Comparison of ENCODE assay signal across 13 mouse cellular contexts in the genomic region with DNA sequence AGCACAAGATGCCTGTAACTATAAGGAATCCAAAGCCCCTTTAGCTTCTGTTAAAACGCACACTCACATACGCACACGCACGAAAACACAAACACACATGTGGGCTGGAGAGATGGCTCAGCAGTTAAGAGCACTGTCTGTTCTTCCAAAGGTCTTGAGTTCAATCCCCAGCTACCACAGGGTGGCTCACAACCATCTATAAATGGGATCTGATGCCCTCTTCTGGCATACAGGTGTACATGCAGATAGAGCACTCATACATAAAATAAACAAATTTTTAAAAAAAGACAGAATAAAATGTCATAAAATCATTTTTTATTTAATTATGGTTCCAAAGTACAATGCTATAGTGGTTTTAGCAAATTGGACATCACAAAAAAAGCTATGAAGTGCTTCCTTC. TPM values are rescaled to one million over a fixed set of nuclear protein-coding genes. Genes with fewer than 3 reads are reported as not detected.
A peak's percentile ranks its signal among the peaks of the same experiment; 100 is the strongest.
DNase-seq lines count a peak whose midpoint lies in the region; ATAC-seq and TF ChIP-seq lines count a peak whose summit lies in the region.
"Had no signal": no experiment of that assay in that cellular context is flagged by ENCODE, and none has a peak within 500 bp of the region (broad histone marks: within the 10 kb centered on the region; RNA-seq: fewer than 3 reads in every experiment).

No protein-coding gene starts in this region.

- ATAC-seq in heart, postnatal 0 days (ENCODE audit: insufficient read depth, low read depth) = no peak
- ATAC-seq in heart, embryonic 12.5 days (ENCODE audit: insufficient number of reproducible peaks, low FRiP score) = no peak
- no peak for ATAC-seq in lung, postnatal 0 days
- no peak for ATAC-seq in neural tube, embryonic 15.5 days (ENCODE audit: low FRiP score)
- no peak for ATAC-seq in erythroblast, adult 5-6 weeks (replicated peaks; ENCODE audit: low FRiP score, poor library complexity, severe bottlenecking)

- no peaks in the 10 kb centered on the region for H3K4me1 ChIP-seq in heart, postnatal 0 days (ENCODE audit: control insufficient read depth, insufficient read depth)
- H3K4me1 ChIP-seq in heart, embryonic 12.5 days (replicated peaks) = peaks cover under 1% of the 10 kb centered on the region; the same call in 1 of the 2 replicates
- no peaks in the 10 kb centered on the region for H3K4me1 ChIP-seq in lung, postnatal 0 days (ENCODE audit: insufficient read depth, low read depth, low read length)
- H3K4me1 ChIP-seq in small intestine, adult 2 months (ENCODE audit: control insufficient read depth, insufficient read depth, insufficient read length, low read length) = peaks cover 5% of the 10 kb centered on the region; the same call in 1 of the 2 replicates
- H3K4me1 ChIP-seq in neural tube, embryonic 15.5 days = peaks cover 8% of the 10 kb centered on the region

- H3K9me3 ChIP-seq in heart, postnatal 0 days (replicated peaks; ENCODE audit: control insufficient read depth, low read length) = no peaks in the 10 kb centered on the region
- H3K9me3 ChIP-seq in heart, embryonic 12.5 days (replicated peaks) = no peaks in the 10 kb centered on the region
- H3K9me3 ChIP-seq in lung, postnatal 0 days (ENCODE audit: low read length) = no peaks in the 10 kb centered on the region
- H3K9me3 ChIP-seq in neural tube, embryonic 15.5 days (replicated peaks) = no peaks in the 10 kb centered on the region
- H3K9me3 ChIP-seq: hindbrain, embryonic 15.5 days had no signal

- H3K27ac ChIP-seq in heart, postnatal 0 days (ENCODE audit: low read depth) = no peak overlapping the region
- no peak overlapping the region for H3K27ac ChIP-seq in heart, embryonic 12.5 days (ENCODE audit: poor library complexity, severe bottlenecking)
- no peak overlapping the region for H3K27ac ChIP-seq in lung, postnatal 0 days (ENCODE audit: low read length)
- no peak overlapping the region for H3K27ac ChIP-seq in small intestine, adult 2 months (ENCODE audit: insufficient read depth, low read depth, low read length)
- H3K27ac ChIP-seq in neural tube, embryonic 15.5 days (replicated peaks) = no peak overlapping the region

- no peak overlapping the region for H3K4me3 ChIP-seq in heart, postnatal 0 days (ENCODE audit: low read depth, low read length)
- H3K4me3 ChIP-seq in heart, embryonic 12.5 days = no peak overlapping the region
- no peak overlapping the region for H3K4me3 ChIP-seq in lung, postnatal 0 days (ENCODE audit: low read depth, low read length)
- H3K4me3 ChIP-seq in small intestine, adult 2 months (ENCODE audit: low read depth, low read length) = no peak overlapping the region
- no peak overlapping the region for H3K4me3 ChIP-seq in neural tube, embryonic 15.5 days (replicated peaks)
- H3K4me3 ChIP-seq: hindbrain, embryonic 15.5 days had no signal

- TF ChIP-seq CTCF in heart, postnatal 0 days (IDR thresholded peaks at IDR 0.05; ENCODE audit: low read depth) = peak; percentile 30
- TF ChIP-seq CTCF in lung, postnatal 0 days (IDR thresholded peaks at IDR 0.05) = peak; percentile 56
- peak; percentile 9; the same call in 1 of the 2 replicates for TF ChIP-seq CTCF in small intestine, adult 2 months (IDR thresholded peaks at IDR 0.05; ENCODE audit: extremely low read depth, insufficient read length, insufficient replicate concordance, low read depth, low read length)

- H3K36me3 ChIP-seq in heart, postnatal 0 days (replicated peaks; ENCODE audit: control insufficient read depth, insufficient read depth, low read length) = no peaks in the 10 kb centered on the region
- H3K36me3 ChIP-seq in heart, embryonic 12.5 days = no peaks in the 10 kb centered on the region
- no peaks in the 10 kb centered on the region for H3K36me3 ChIP-seq in lung, postnatal 0 days (ENCODE audit: insufficient read depth, low read length)
- H3K36me3 ChIP-seq in small intestine, adult 2 months (ENCODE audit: control insufficient read depth, insufficient read depth, low read length) = no peaks in the 10 kb centered on the region
- no peaks in the 10 kb centered on the region for H3K36me3 ChIP-seq in neural tube, embryonic 15.5 days
- H3K36me3 ChIP-seq: hindbrain, embryonic 15.5 days had no signal

- H3K9ac ChIP-seq in heart, postnatal 0 days (replicated peaks; ENCODE audit: low read depth, low read length) = no peak overlapping the region
- H3K9ac ChIP-seq in heart, embryonic 12.5 days = no peak overlapping the region
- H3K9ac ChIP-seq in lung, postnatal 0 days (replicated peaks; ENCODE audit: low read depth) = no peak overlapping the region
- H3K9ac ChIP-seq in neural tube, embryonic 15.5 days (replicated peaks) = no peak overlapping the region
- H3K9ac ChIP-seq: hindbrain, embryonic 15.5 days had no signal

- 87% methylated on average over 4 of the region's 4 CpGs for WGBS in heart, postnatal 0 days
- WGBS in heart, embryonic 12.5 days = 85% methylated on average over 4 of the region's 4 CpGs
- 95% methylated on average over 4 of the region's 4 CpGs for WGBS in lung, postnatal 0 days
- 98% methylated on average over 4 of the region's 4 CpGs for WGBS in small intestine, adult 2 months
- 96% methylated on average over 4 of the region's 4 CpGs for WGBS in neural tube, embryonic 15.5 days

- TF ChIP-seq POLR2A in small intestine, adult 2 months (IDR thresholded peaks at IDR 0.05; ENCODE audit: low read depth, low read length) = no peak

- DNase-seq in heart, postnatal 0 days (ENCODE audit: low spot score) = no peak
- DNase-seq in lung, postnatal 0 days (ENCODE audit: low spot score) = no peak
- no peak for DNase-seq in lung, postnatal 4 days
- peak; percentile 72 for DNase-seq in ES-CJ7 (ENCODE audit: low read depth, low spot score)
- DNase-seq: cerebellum, adult 2 months; kidney, postnatal 10 days; lung, adult 18-20 months; thymus, adult 2 months had no signal

- H3K4me2 ChIP-seq in heart, postnatal 0 days (ENCODE audit: low read depth, low read length) = no peak overlapping the region
- no peak overlapping the region for H3K4me2 ChIP-seq in heart, embryonic 12.5 days
- H3K4me2 ChIP-seq in lung, postnatal 0 days (replicated peaks; ENCODE audit: low read depth, low read length) = no peak overlapping the region
- no peak overlapping the region for H3K4me2 ChIP-seq in neural tube, embryonic 15.5 days
- H3K4me2 ChIP-seq: hindbrain, embryonic 15.5 days had no signal

- H3K27me3 ChIP-seq in heart, postnatal 0 days (ENCODE audit: control insufficient read depth, insufficient read depth, low read length) = no peaks in the 10 kb centered on the region
- H3K27me3 ChIP-seq in heart, embryonic 12.5 days (replicated peaks) = no peaks in the 10 kb centered on the region
- H3K27me3 ChIP-seq in lung, postnatal 0 days (replicated peaks; ENCODE audit: insufficient read depth, low read length) = no peaks in the 10 kb centered on the region
- no peaks in the 10 kb centered on the region for H3K27me3 ChIP-seq in small intestine, adult 2 months (ENCODE audit: control insufficient read depth, insufficient read depth, low read length)
- no peaks in the 10 kb centered on the region for H3K27me3 ChIP-seq in neural tube, embryonic 15.5 days (replicated peaks)
- H3K27me3 ChIP-seq: hindbrain, embryonic 15.5 days had no signal

- no peak for TF ChIP-seq EP300 in heart, postnatal 0 days (IDR thresholded peaks at IDR 0.05; ENCODE audit: low read depth)
- no peak for TF ChIP-seq EP300 in lung, postnatal 0 days (IDR thresholded peaks at IDR 0.05)

RNA-seq across cellular contexts. Expression of a gene that starts 26.4 kb away (rescaled TPM):
- 21.5 and 28.2 TPM in 2 replicates for total RNA-seq in heart, postnatal 0 days (2014; rRNA removed; ENCODE audit: low replicate concordance)
- polyA plus RNA-seq in heart, postnatal 0 days (2015; fragmentation: Nextera tagmentation; extraction: Ambion mirVana) = 0.45 and 0.47 TPM in 2 replicates
- 1.2 and 1.4 TPM in 2 replicates for polyA plus RNA-seq in heart, embryonic 12.5 days (2016; fragmentation: Nextera tagmentation; extraction: Ambion mirVana)
- polyA plus RNA-seq in lung, postnatal 0 days (2015; fragmentation: Nextera tagmentation; extraction: Ambion mirVana) = 1.2 and 1.7 TPM in 2 replicates
- 11.8 and 14.0 TPM in 2 replicates for polyA plus RNA-seq in small intestine, adult 2 months (2012; rRNA removed)
- 12.3 and 14.8 TPM in 2 replicates for polyA plus RNA-seq in neural tube, embryonic 15.5 days (2015; fragmentation: Nextera tagmentation; extraction: Ambion mirVana)
- total RNA-seq in erythroblast, adult 5-6 weeks (2015; ENCODE audit: low replicate concordance) = under 0.01 and 2.5 TPM in 2 replicates
- 0.34 and 0.84 TPM in 2 replicates for total RNA-seq in erythroblast, adult 5-6 weeks (2017; ENCODE audit: low replicate concordance)
